Mouse (Mus musculus) small intestine, adult 2 months (tissue): ENCODE measurements at regions not wholly inside any gene's neighbourhood (a gene's known extent, or its start where the extent isn't known, plus 50 kb on each side); places are given as distances from the start of the nearest gene placed in this dataset.

Experiments used
- CTCF ChIP-seq: fragments of 200-500 bp; IDR thresholded peaks from 2 replicates; pipeline ENCODE4 v1.5.1; 2012; ENCODE audit warnings: low read depth, mild to moderate bottlenecking, control low read depth, inconsistent platforms, low read length, moderate library complexity, mixed read lengths; ENCODE audit not compliant: insufficient replicate concordance, insufficient read length; ENCODE audit errors: extremely low read depth
- POLR2A ChIP-seq: fragments of 200-500 bp; IDR thresholded peaks from 2 replicates; pipeline ENCODE4 v1.6.1; 2012; ENCODE audit warnings: low read depth, mild to moderate bottlenecking, control low read depth, inconsistent platforms, low read length, moderate library complexity

GRCm38 (mm10) chr10:91240856-91241610, 59.9 kb upstream of the Tmpo start:
- TF ChIP-seq POLR2A (no peak), CTCF (no peak)
